Mouse (Mus musculus): ENCODE results near the gene Brd3os. TPM values are rescaled to one million over a fixed set of nuclear protein-coding genes. Genes with fewer than 3 reads are reported as not detected.

Gene Brd3os
- 9.3 and 10.6 TPM in 2 replicates for polyA plus RNA-seq (2012; rRNA removed)

DNA sequence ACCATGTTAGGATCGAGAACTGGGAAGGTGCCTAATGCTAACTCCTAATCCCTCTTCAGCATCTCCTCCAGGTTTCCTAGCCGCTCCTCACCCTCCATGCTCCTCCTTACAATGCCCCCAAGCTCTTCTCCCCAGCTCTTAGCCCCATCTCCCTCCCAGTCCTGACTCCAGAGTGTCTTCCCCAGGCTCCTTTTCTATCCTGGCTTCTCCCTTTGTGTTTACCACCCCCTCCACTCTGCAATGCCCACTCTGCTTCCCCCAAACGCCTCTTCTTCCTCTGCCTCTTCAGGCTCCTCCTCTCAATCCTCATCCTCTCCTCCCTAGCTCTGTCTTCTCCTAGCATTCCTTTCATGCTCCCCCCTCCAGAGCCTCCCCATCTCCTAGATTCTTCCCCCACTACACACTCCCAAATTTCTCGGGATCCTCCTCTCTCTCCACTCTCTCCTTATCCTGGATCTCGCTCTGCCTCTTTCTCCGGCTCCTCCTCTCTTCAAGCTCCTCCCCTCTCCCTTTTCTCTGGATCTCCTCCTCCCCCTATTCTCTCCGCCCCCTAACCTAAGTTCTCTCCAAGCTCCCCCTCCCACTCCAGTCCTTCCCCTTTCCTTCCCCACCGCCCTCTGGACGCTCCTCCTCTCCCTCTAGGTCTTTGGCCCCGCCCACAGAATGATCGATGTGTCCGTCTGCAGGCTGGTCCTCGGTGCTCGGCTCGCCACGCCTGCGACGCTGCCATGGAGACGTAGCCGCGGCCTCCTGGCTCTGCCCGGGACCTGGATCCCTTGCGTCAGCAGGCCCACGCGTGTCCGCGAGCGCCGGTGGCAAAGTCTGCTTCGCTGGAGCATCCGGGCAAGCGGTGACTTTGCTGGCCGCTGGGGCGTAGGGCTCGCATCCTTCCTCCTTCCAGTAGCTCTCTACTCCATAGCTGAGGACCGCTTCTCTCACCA, at the start of gene Brd3os:
TSS of gene Brd3os (plus strand) at position 558 of the 941 bp plus-strand sequence.
- no peak for TF ChIP-seq POLR2A (IDR thresholded peaks at IDR 0.05; ENCODE audit: borderline replicate concordance, extremely low read depth, low read depth, low read length)
- no peak for TF ChIP-seq CTCF (IDR thresholded peaks at IDR 0.05; ENCODE audit: insufficient read depth, low read length)
- H3K4me1 ChIP-seq (ENCODE audit: control insufficient read depth, insufficient read depth, low read length), result 0 out of 2 replicates have a peak, but pooled peaks cover 4% of the 10 kb centered on the region
- 1% methylated on average over 36 of the region's 36 CpGs for WGBS
- H3K4me3 ChIP-seq (replicated peaks; ENCODE audit: extremely low read depth, low read depth, low read length), result peak within 1 kb of the TSS; percentile 59
- peak; percentile 89 for DNase-seq

DNA sequence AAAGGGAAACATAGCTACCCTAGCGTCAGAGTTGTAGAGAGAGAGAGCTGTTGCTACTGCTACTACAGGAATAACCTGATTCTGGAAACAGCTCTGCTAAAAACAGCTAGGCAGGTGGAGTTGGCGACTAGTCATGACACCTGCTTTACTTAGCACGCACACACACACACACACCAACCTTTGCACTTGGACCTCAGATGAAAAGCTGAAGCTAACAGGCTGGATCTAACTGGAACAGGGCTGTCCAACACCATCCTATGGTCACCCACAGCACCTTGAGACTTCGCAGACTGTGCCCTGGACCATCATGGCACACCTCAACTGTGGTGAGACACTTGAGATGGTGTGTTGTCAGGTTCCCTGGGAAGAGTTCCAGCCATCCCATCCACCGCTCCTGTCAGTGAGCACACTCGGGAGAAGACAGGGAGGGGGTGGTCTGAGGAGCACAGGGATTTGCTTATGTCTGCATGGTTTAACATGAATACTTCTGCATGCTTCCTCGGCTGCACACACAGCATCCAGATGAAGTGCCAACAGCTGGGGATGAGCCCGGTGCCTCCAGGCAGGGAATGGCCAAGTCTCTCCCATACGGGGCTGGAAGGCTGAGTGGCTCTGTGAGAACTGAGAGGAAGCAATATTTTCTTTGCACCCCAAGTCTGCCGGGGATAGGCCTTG, 47.8 kb upstream of the Brd3os start:
- TF ChIP-seq CTCF (IDR thresholded peaks at IDR 0.05; ENCODE audit: insufficient read depth, low read length), result no peak
- WGBS, result 71% methylated on average over 10 of the region's 10 CpGs
- no peak for DNase-seq
- Histone ChIP-seq H3K4me3 (replicated peaks; ENCODE audit: extremely low read depth, low read depth, low read length) (no peak overlapping the region), H3K4me1 (ENCODE audit: control insufficient read depth, insufficient read depth, low read length) (peaks cover 9% of the 10 kb centered on the region; the same call in 1 of the 2 replicates)

DNA sequence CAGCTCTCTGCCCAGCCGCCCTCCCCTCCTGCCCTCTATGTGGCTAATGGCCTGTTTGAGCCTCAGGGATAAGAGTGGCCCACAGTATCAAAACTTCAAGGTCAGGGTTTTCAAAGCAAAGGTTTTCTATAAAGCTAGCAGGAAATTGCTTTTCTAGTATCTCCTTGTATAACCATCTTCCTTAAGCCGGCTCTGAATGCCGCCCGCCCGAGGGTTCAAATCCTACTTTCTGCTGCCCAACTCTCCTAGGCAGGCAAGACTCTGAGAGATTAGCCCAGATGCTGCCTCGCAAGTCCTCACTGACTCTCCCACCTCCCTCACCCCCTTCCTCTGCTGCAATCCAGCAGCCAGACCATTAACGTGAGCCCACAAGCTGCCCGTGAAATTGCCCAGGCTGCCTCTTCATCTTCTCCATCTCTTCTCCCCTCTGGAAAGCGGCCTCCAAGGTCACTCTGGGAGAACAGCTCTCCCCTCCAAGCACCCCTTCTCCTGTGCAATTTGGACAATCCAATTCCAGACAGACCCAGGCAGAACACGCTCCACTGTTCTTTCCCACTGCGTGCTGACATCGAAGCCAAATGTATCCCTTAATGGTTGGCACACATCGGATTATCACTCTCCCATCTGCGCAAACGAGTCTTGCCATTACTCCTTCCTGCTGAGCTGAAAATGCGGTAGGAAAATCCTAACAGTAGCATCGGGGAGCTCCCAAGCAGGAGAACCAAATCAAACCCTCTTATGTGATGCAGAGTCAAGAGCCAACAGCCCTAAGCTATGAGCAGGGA, 45.3 kb upstream of the Brd3os start:
- Histone ChIP-seq H3K4me1 (ENCODE audit: control insufficient read depth, insufficient read depth, low read length) (no peaks in the 10 kb centered on the region), H3K4me3 (replicated peaks; ENCODE audit: extremely low read depth, low read depth, low read length) (no peak overlapping the region)
- no peak for DNase-seq
- TF ChIP-seq CTCF (IDR thresholded peaks at IDR 0.05; ENCODE audit: insufficient read depth, low read length), result no peak
- TF ChIP-seq POLR2A (IDR thresholded peaks at IDR 0.05; ENCODE audit: borderline replicate concordance, extremely low read depth, low read depth, low read length), result no peak
- WGBS, result 80% methylated on average over 17 of the region's 17 CpGs

DNA sequence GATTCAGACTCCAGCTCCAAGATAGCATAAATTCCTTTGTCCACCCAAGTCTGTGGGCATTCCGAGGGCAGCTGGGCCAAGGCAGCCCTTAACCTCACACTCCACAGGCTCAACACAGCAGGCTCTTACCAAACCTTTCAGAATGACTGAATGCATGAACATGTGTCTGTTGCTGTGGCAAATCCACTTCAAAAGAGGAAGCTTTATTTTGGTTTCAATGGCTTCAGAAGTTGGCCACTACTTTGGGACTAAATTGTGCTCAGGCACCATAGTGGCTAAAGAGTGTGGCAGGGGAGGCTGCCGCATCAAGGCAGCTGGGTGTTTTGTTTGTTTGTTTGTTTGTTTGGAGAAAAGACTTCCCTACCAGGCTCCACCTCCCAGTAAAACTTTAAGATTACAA, 42.0 kb upstream of the Brd3os start:
- DNase-seq, result no peak
- WGBS, result 89% methylated on average over 2 of the region's 2 CpGs
- TF ChIP-seq CTCF (IDR thresholded peaks at IDR 0.05; ENCODE audit: insufficient read depth, low read length), result no peak
- TF ChIP-seq POLR2A (IDR thresholded peaks at IDR 0.05; ENCODE audit: borderline replicate concordance, extremely low read depth, low read depth, low read length), result no peak
- Histone ChIP-seq H3K4me1 (ENCODE audit: control insufficient read depth, insufficient read depth, low read length) (peaks cover 3% of the 10 kb centered on the region), H3K4me3 (replicated peaks; ENCODE audit: extremely low read depth, low read depth, low read length) (no peak overlapping the region)

DNA sequence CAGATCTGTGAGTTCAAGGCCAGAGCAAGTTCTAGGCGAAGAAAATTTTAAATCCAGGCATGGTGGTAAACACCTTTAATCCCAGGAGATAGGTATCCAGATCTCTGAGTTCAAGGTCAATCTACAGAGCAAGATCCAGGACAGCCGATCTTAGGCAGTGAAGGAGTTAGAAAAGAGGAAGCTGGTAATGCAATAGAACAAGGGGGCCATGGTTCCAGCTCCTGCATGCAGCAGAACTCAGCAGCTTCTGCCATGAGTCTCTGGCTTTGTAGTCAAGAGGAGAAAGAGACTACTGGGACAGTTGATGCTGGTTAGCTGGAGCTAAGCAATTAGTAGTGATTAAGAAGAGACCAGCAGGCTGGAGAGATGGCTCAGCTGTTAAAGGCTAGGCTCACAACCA, 40.6 kb upstream of the Brd3os start:
- Histone ChIP-seq H3K4me1 (ENCODE audit: control insufficient read depth, insufficient read depth, low read length) (peaks cover 3% of the 10 kb centered on the region), H3K4me3 (replicated peaks; ENCODE audit: extremely low read depth, low read depth, low read length) (no peak overlapping the region)
- no peak for DNase-seq
- WGBS, result 68% methylated on average over 2 of the region's 2 CpGs
- no peak for TF ChIP-seq POLR2A (IDR thresholded peaks at IDR 0.05; ENCODE audit: borderline replicate concordance, extremely low read depth, low read depth, low read length)

DNA sequence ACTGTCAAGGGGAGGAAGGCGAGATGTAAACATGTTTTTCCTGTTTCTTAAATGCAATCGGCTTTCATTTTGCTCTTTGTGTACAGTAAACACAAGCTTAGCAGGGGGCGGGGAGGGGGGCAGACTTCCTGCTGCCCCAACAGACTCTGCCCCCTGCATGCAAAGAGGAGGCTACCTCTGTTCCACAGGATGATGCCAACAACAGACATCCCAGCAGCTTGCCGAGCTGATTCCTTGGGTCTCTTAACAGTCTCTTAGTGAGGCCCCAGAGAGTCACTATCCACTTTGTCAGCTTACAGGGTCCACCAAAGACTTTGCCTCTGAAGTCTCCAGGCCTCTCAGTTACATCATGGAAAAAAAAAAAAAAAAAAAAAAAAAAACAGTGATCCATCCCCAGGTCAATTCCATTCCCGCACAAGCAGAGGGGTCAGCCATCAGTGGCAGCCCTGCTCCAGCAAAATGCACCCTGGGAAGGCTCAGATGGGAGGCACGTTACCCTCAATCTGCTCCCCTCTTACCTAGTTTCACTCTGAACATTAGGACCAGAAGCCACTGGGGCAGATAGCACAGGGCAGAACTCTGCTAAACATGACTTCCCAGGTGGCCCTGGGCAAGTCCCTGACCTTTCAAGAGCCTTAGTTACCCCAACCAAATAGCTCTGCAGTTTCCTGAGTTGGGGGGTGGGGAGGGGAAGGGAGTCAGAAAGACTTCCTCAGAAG, 37.6 kb upstream of the Brd3os start:
- no peak for TF ChIP-seq CTCF (IDR thresholded peaks at IDR 0.05; ENCODE audit: insufficient read depth, low read length)
- no peak for TF ChIP-seq POLR2A (IDR thresholded peaks at IDR 0.05; ENCODE audit: borderline replicate concordance, extremely low read depth, low read depth, low read length)
- WGBS, result 51% methylated on average over 6 of the region's 6 CpGs
- no peak overlapping the region for H3K4me3 ChIP-seq (replicated peaks; ENCODE audit: extremely low read depth, low read depth, low read length)
- peaks cover 14% of the 10 kb centered on the region for H3K4me1 ChIP-seq (ENCODE audit: control insufficient read depth, insufficient read depth, low read length)
- no peak for DNase-seq

DNA sequence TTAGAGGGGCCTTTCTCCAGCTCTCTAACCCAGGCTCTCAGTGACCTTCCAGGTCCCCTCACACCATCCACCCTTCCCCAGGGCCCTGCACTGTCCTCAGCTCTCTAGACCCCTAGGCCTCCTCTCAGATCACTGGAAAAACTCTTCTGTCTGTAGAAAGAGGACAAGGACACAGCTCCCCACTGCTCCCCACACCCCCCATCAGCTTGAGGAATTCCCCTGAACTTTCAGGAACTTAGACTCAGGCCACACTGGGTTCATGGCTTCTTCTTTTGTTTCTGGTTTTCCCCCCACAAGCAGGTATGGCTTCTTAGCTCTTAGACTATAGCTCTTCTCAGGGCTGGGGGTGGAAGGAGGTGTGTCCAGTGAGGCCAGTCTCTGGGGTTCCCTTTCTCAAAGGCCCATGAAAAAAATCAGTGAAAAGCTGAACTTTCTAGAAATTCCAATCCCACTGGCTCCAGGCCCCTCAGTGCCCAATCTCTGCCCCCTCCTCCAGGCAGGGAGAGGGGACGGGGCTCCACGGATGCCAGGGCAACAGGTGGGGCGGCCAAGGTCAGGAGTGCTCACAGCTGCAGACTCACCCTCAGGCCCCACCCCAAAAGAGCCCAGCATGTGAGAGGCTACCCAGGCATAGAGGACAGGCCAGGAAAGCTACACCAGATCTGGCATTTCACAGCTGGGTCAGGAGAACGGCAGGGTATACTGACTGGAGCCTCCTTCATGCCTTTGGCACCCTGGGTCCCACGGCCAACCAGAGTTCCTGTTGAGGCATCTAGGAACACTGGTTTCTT, 36.8 kb upstream of the Brd3os start:
- Histone ChIP-seq H3K4me3 (replicated peaks; ENCODE audit: extremely low read depth, low read depth, low read length) (no peak overlapping the region), H3K4me1 (ENCODE audit: control insufficient read depth, insufficient read depth, low read length) (peaks cover 14% of the 10 kb centered on the region)
- DNase-seq, result no peak
- 65% methylated on average over 5 of the region's 5 CpGs for WGBS
- TF ChIP-seq POLR2A (IDR thresholded peaks at IDR 0.05; ENCODE audit: borderline replicate concordance, extremely low read depth, low read depth, low read length) (no peak), CTCF (IDR thresholded peaks at IDR 0.05; ENCODE audit: insufficient read depth, low read length) (no peak)

DNA sequence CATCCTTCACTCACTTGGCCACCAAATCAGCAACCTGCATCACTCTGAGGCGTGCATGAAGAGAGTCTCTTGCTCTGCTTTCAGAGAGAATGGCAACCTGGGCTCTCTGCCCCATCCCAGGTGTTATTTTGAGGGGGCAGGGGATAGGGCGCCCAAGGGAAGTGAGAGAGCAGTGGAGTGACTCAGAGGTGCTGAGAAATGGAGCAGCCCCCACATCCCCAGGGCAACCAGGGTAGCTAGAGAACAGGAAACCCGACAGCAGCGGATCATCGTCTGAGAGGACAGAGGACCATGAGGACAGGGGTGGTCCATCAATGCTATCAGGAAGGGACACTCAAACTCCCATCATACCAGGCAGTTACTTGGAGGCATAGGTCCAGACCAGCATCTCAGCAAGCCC, 35.2 kb upstream of the Brd3os start:
- TF ChIP-seq POLR2A (IDR thresholded peaks at IDR 0.05; ENCODE audit: borderline replicate concordance, extremely low read depth, low read depth, low read length), result no peak
- no peak for TF ChIP-seq CTCF (IDR thresholded peaks at IDR 0.05; ENCODE audit: insufficient read depth, low read length)
- WGBS, result 71% methylated on average over 5 of the region's 5 CpGs
- no peak for DNase-seq

More for the DNA sequence above, 35.2 kb upstream of the Brd3os start:
- H3K4me3 ChIP-seq (replicated peaks; ENCODE audit: extremely low read depth, low read depth, low read length), result no peak overlapping the region
- peaks cover 23% of the 10 kb centered on the region for H3K4me1 ChIP-seq (ENCODE audit: control insufficient read depth, insufficient read depth, low read length)

All from lung, adult 2 months (tissue).